Mouse (Mus musculus) T-cell, adult 2 months (primary cell): Measurements from ENCODE around the gene Sptb.

Experiments
- DNase-seq: peaks from one replicate; pipeline ENCODE4 v3.0.0; 2022; ENCODE audit warnings: low spot score

Sptb gene

DNA sequence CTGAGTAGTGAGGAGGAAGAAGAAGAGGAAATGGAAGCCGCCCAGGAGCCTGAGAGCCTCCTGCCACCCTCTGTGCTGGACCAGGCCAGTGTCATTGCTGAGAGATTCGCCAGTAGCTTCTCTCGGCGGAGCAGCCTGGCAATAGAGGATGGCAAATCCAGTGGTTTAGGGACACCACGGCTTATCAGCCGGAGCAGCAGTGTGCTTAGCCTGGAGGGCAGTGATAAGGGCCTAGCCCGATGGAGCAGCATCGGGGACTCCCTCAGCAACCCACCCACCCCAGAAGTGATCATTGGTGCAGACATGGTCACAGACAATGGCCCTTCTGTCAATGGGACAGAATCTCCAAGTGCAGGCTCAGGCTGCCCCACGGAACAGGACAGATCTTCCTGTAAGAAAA lies 134.3 kb downstream of the Sptb start:
- no peak for DNase-seq

DNA sequence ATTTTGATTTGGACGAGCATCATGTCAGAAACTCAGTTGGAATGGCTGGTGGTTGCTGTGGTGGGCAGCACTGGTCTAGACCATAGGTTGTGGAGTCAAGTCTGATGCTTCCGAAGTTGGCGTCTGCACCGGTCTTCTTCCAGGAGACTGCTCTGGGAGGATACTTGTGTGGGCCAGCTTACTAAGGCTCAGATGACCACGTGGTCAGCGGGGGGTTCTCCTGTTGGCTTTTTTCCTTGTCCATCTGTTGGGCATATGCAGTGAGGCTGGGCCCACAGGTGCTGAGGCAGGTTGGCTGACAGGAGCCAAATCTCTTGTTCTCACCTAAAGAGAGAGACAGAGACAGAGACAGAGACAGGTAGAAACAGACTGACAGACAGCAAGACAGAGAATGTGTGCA lies 135.5 kb downstream of the Sptb start:
- no peak for DNase-seq

DNA sequence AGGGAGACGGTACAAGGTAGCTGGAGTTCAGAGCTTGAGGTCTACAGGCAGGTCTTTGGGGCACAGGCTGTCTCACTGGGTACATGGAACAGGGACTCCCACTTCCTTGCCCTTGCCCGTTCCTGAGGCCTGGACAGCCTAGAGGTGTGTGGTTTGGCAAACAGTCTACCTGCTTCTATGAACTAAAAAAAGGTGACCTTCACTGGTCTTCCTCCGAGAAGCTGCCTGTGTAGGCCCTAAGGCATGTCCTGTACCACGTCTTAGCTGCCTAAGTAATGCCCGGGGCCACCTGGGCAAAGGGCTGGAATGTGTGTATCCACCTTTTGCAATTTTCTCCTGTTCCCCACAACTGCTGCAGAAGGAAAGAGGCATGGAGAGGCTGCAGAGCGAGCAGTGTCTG lies 137.0 kb downstream of the Sptb start:
- no peak for DNase-seq

DNA sequence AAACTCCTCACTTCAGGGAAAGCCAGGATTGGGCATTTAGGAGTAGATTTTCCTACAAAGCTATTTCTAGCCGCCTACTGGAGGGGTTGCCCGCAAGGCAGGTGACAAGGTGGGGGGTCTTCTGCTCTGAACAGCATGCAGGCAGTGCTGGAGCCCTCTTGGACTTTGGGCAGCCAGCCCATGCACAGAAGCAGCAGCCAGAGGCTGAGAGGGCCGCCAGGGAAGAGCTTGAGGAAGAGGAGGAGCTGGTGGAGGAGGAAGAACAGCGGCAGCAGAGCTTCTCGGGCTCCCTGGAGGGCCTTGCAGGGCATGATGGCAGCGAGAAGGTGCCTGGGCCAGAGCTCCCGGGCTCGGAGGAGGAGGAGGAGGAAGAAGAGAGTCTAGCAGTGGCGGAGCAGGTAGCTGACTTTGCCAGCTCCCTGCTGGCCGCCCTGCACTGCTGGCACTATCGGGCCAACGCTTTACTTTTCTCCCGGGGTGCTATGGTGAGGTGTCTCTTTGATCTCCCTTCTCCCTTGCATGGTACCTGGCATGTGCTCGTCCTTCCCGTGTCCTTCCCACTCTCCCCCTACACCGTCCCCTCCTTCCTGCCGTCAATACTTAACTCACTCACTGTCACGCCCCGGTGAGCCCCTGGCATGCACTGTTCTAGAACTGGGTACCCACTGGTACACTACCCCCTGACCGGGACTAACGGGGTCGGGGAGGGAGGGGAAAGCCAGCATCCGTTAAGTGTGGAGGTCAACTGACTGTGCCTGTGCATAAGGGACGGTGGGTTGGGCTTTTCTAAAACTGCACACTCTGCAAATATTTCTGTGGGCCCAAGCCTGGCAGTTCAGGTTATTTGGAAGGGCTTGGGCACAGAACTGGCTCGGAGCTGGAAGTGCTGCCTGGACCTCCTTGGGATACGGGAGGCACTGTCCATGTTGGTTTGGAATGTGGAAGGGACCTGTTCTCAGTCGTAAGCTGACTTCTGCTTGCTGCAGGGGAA lies 137.8 kb downstream of the Sptb start:
- no peak for DNase-seq

DNA sequence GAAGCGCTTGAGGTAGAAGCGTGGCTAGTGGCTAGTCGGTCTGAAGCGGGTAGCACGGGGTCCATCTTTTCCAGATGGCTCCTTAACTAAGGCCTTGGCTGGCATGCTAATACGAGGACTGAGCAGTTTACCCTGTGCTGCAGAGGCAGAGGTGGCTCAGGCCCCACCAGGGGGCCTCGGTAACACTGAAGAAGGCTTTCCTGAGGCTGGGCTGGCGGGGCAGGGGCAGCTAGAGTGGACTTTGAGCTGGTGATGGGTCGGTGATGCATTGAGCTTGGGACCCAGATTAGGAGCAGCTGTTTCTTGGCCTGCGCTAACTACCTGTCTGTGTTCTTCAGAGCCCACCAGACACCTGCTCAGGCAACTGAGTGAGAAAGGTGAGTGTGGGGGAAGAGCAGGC lies 139.1 kb downstream of the Sptb start:
- DNase-seq = no peak

DNA sequence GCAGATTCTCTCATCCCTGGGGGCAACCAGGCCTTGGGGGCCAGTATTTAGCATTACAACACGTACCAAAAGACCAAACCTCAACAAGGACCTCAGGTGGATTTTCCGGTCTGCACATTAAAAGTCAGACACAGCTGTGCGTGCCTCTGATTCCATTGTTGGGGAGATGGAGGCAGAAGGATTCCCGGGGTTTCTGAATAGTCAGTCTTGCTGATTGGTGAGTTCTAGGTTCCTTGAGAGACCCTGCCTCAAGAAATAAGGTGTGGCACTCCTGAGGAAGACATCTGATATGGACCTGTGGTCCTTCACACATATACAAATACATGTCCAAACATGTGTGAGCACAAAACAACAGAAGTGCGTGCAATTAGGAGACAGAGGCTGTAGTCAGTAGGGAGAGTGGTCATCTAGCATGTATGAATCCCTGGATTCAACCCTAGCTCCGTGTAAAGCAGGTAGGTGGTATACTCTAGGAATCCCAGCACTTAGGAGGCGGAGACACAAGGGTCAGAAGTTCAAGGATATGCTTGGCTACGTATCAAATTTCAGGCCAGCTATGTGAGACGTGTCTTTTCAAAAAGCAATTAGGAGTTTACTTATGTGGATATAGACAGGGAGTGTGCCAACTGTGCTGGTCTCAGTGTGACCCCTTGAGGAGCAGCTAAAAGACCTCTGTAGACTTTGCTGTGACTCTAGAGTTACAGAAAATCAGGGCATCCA lies 140.0 kb downstream of the Sptb start:
- DNase-seq = no peak

DNA sequence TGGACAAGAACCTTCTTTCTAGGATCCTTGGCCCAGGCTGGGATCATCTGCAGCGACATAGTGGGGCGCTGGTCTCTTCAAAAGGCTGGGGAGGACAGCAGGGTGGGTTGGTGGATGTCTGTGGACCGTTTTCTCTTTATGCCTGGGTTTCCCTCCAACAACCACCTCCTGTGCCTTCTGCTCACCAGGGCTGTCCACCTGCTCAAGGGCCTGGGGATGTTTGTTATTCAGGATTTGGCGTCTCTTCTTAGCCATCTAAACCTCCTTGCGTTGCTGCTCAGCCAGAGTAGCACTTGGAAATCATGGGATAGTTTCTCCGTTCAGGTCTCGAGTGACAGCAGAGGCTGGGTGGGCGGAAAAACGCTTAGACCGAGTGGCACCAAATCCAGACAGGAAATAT lies 144.1 kb downstream of the Sptb start:
- DNase-seq = no peak

DNA sequence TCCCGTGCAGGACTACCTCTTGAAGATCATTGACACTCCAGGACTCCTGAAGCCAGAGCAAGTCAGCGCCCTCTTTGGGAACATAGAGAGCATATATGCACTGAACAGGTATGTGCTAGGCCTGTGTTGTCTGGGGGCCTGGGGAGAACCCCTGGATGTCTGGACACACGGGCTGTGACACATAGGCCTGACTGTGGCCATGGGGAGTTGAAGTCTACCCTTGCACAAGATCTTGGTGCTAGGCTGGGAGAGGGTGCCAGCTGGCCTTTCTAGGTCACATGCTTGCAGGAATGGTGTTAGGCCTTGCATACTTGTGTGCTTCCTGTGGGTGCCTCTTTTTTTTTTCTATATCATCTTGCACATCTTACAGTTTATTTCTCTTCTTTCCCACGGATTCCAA lies 148.2 kb downstream of the Sptb start:
- no peak for DNase-seq

DNA sequence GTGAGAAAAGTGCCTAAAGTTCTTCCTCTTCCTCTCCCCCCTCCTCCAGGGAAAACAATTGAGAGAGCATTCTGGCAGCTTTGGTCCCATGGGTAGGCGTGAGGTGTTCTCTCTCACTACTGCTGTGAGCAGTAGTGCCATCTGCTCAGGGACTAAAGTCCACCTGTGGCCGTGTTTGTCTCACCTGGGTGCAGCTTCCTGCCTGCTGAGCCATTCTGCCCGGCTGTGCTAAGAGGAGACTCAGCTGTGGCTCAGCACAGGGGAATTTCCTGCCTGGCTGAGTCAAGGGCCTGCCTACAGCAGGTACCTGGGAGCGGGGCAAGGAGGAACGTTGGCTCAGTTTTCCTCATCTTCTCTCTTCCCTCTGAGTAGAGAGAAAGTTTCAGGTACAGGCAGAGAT lies 152.1 kb downstream of the Sptb start:
- no peak for DNase-seq

DNA sequence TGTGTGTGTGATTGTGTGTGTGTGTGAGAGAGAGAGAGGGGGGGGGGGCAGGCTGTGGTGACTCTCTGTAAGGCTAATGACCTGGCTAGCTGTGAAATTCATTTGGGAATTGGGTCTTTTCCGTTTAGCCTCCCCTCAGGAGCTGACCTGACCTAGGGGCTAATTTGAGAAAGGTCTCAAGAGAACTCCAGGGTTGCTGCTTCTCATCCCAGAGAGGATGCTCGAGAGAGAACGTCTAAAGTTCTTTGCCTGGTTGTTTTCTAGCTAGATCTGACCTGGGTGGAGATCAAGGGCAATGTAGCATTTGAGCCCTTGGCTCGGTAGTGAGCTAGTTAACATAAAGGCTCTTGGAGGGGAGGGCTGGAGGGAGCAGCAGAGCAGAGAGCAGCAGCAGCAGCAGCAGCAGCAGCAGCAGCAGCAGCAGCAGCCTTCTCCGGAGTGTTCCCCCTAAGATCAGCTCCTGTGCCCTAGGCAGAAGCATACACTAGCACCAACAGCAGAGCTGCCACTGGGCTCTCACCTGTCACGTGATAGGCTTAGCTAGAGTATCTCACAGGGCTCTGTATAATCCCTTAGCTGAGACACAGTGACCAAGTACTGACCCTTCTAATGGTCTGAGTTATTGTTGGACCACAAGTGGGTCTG lies 153.5 kb downstream of the Sptb start:
- DNase-seq = no peak

DNA sequence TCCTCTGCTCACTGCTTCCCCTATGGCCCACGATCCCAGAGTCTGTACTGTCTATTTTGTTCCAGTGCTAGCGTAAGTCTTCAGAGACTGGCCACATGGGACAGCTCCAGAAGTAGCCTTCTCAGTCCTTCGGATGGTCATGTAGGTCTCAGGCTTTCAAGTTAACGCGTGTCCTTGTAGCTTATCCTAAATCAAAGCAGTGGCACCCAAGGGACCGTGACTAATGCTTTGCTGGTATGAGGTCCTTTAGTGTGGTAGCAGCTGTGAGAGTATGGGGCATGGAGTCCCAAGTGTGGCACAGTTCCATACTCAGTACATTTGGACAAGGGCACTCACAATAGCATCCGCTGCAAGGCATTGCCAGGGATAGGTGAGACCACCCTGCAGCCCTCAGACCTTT lies 154.2 kb downstream of the Sptb start:
- DNase-seq = no peak

DNA sequence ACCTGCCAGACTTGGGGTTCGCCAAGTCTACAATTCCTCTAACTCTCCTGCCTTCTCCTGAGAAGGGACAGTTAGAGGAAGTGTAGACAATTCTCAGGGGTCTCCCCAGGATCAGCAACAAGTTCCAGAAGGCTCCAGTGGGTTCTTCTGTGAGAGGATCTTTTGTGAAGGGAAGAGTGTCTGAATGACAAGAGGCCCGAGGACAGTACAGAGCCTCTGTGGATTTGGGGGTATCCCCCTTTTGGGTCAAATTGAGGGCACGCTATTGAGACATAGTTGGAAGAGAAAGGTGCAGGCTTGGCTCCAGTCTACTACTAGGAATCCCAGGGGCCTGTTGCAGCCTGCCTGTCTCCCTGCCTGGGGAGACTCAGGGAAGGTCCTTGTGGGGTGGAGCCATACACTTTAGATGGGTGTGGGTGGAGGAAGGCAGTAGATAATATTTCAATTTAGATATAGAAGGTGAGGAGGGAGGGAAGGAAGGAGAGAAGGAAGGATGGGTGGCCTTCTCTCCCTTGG lies 155.4 kb downstream of the Sptb start:
- no peak for DNase-seq

DNA sequence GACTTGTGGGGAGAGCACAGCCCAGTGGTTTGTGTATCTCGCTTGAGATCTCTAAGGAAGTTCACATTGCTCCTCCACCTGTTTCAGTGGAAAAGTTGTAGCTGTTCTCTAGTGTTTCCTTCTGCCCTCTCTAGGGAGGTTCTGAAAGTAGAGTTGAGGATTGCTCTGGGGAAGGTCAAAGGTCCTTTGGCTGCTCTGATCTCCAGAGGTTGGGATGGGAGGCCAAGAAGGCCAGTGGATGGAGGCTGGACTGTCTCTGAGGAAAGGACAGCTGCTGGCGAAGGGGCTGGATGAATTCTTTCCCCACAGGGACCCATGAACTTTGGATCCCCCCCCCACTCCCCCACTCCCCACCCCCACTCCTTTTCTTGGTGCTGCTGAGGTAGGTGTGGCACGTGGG lies 156.0 kb downstream of the Sptb start:
- DNase-seq = no peak

DNA sequence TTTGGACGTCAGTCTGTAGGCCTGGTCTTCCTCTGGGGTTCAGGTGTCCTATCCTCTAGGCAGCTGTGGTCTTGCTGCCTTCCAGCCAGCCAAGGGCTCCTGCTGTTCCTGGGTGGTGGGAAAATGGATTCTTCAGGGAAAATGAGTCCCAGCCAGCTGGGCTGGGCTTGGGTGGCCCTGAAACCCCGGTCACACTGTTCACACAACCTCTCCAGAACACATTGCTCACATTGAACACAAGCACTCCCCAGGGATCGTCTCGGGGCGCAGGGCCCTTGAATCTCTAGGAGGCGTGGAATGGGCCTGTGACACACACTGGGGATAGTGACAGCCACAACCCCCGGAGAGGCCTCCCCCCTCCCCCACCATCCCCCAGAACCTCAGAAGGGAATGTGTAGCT lies 156.4 kb downstream of the Sptb start:
- no peak for DNase-seq

DNA sequence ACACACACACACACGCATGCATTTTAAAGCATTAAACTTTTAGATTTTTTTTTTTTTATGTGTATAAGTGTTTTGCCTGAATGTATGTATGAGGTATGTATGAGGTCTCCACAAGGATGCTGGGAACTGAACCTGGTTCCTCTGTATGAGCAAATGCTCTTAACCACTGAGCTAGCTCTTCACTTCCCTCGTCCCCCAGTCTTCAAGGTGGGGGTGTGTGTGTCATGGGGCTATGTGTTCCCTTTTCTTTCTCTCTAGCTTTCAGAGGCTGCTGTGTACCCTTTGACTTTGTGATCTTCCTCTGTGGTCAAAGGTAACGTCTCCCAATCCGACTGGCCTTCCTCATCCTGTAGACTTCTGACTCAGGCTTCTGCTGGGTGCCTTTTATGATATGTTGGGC lies 157.4 kb downstream of the Sptb start:
- DNase-seq = no peak

DNA sequence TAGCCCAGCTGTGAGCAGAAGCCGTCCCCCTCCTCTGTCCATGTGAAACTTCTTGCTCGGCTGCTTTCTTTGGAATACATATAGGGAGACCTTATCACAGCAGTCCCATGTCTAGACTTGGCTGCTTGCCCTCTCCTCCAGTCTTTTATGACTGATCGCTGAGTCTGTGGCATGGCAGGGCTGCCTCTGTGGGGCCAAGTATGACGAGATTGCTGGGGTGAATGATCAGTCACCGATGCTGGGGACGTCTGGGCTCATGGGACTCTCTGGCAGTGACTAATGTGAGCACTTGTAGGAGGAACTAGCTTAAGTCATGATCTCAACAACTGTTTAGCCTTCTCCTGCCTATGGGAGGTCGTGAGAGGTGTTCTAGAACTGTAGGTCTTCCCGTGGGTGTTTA lies 158.0 kb downstream of the Sptb start:
- DNase-seq = no peak

DNA sequence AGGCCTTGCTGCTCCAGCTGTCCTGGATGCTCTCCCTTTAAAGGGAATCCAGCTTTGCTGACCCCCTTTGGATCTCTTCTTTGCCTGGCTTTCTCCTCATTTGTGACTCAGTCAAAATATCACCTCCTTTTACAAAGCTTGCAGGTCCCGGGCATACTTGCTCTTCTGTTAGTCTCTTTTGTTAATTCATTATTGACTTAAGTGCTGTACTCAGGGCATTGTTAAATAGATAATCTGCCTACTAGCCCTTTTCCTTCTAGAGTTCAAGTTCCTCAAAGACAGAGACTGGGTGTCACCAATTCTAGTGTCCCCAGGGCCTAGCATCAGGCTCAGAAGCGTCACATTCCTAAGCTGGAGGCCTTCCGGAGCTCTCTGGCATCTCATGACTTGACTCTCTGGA lies 161.1 kb downstream of the Sptb start:
- no peak for DNase-seq

DNA sequence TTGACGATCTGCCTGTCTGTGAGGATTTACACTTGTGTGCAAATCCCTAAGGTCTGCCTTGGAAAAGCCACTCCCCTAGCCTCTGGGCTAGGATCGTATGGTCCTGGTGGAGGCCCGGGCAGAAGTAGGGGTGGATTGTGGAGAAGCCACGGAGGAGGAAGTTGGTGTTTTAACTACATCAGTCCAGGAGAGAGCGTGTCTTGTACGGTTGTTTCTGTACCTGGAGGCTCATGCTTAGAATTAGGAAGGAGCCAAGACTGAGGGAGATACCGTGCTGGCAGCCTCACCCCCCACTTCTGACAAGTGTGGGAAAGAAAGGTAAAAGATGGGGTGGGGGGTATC lies 162.3 kb downstream of the Sptb start:
- DNase-seq = no peak

DNA sequence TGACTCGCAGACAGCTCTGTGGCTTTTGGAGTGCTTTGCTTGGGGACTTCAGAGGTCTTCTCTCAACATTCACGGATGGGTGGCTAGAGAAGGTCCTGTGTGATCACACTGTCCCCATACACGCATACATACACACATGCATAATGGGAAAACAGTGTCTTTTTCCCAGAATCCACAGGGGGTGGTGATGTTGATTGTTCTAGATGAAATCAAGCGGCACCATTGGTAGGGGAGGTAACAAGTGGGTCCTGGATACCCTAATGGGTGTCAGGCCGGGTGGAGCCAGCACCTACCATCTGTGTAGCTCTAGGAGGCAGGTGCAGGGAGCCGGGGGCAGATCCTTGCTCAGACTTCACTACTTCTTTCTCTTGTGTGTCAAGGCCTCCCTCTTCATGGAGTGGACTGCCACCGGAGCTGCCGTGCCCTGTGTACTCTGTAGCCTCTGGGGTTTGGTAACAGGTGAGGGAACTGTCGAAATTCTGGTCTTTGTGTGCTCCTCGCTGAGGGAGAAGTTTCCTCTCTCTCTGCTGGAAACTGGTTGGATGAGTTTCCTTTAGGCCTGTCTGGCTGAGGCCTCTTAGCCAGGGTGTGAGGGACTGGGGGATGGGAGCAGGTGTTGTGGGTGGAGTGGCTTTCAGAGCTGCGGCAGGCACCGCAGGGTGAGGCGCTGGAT lies 162.8 kb downstream of the Sptb start:
- DNase-seq = no peak

DNA sequence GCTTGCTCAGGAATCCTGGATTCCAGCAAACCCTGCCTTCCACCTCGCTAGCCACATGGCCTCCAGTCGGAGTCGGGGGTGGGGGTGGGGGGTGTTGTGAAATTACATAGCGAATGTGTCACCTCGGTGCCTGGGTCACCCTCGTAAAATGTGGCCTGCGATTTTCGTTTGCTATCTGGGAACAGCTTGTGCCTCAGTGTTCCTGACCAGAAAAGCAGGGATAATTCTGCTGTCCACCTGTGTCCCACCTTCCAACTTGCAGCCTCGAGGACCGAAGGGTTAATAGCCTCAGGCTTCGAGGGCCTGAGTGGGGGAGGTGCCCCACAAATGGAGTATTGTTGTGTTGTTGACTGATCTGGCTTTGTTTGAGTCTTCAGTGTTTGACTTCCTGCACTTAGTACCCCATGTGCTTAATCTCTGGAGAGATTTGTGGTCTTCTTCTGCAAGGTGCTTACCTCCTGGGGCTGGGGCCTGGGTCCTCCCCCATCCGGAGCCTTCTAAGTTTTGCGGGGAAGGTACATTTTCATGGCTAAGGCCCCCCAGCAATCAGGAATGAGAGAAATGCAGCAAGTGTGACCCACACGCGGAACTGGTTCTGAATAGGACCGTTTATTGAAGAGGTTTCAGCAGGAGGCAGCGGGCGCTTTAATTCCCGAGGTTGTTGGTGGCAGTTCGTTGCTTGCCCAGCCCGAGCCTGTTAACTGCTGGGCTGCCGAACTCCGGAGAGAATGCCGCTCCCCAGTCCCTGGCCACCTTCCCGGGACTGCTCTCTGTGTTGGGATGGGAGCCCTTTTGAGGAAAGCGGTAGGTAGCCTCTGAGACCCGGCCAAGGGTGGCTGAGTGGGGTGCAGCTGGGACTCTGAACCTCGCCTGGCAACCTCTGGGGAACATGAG lies 163.7 kb downstream of the Sptb start:
- no peak for DNase-seq

DNA sequence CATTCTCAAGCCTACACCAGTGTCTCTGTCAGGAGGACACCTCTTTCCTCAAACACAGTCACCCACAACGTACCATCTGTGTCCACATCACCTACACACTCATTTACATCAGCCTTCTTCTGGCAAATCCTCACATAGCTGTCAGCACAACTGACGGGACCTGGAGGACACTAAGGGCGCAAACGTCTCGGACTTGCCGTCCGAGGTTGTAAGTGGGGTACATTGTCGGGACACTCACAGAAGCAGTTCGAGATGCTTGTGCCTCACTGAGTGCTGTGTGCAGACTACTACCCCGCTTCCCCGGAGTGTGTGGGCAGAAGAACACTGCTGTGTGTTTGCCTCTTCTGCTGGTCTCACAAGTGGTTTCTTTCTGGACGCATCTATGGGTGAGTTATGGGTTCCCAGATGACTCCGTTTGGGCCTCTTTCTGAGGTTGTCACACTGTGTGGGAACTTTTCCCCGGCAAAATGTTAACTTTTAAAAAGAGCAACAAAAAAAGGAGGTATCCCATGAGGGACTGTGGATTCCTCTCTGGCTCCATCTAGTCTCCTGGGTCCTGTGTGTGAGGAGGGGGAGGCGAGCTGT lies 164.5 kb downstream of the Sptb start:
- no peak for DNase-seq
